Mouse (Mus musculus): ENCODE measurements around the gene Hic2.

DNA sequence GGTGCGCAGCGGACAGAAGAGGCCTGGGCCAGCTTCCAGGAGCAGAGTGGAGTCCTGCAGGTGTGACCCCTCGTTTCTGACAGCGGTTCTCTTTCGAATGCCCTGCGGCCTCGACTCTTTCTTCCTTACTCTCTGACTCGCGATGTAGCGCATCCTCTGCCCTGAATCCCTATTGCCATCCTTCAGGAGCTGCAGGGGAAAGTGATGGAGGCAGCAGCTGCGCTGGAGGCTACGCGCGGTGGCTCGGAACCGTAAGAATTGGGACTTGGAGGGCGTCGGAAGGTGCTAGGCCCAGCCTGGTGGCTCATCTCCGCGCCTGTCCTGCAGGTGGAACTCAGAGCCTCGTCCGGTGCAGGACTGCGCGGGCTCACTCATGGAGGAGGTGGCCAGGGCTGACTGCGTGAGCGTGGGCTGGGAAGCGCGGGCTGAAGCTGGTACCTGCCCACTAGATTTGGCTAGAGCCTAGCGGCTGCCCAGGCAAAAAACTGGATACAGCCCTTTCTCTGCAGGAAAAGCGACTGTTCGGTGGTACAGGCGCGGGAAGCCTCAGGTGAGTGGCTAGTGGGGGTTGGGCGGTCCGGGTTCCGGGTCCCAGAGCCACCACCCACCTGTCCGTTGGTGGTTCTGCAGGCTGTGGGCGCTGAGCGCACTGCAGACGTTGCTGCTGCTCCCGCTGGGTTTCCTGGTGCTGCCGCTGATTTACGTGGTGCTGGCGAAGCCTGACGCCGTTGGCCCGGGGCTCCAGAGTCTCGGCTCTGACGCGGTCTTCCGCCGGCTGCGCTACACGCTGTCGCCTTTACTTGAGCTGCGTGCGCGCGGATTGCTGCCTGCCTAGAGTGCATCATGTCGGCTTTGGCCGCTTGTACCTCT lies 44.2 kb downstream of the Hic2 start:
- no peak for TF ChIP-seq POLR2A (IDR thresholded peaks at IDR 0.05; ENCODE audit: borderline replicate concordance, insufficient read depth, low read length)
- TF ChIP-seq CTCF (IDR thresholded peaks at IDR 0.05; ENCODE audit: borderline replicate concordance, insufficient read depth, low read depth, low read length): no peak
